Mouse (Mus musculus) limb, embryonic 13.5 days (tissue): ENCODE data around the gene Zfp980. TPM values are rescaled to one million over a fixed set of nuclear protein-coding genes. Genes with fewer than 3 reads are reported as not detected.

Source experiments
- polyA plus RNA-seq: library from polyadenylated mRNA; unstranded; fragments of >200 nt; fragmentation: Nextera tagmentation; extraction: Ambion mirVana; gene quantifications from 2 replicates; pipeline ENCODE4 v1.2.1, GENCODE M21; 2015

Gene Zfp980
- polyA plus RNA-seq, 1 experiment from 2014 or later, result 0.06 TPM

Other genes with a start within 250 kb of the Zfp980 start
- 0.08 and 0.10 TPM in 2 replicates for gene Zfp990, start 159.9 kb upstream of the Zfp980 start, polyA plus RNA-seq
- 2.1 TPM in 2 replicates for gene Gm13212, start 85.5 kb upstream of the Zfp980 start, polyA plus RNA-seq
- not detected in 2 replicates for gene Zfp986, start 198.1 kb downstream of the Zfp980 start, polyA plus RNA-seq